ENCODE assay signal across 28 mouse cellular contexts in genomic region chr3:123784127-123784526, GRCm38 (mm10).
"Had no signal": no experiment of that assay in that cellular context is flagged by ENCODE, and none has a peak within 500 bp of the region (broad histone marks: within the 10 kb centered on the region; RNA-seq: fewer than 3 reads in every experiment).

No protein-coding gene starts in this region.

- H3K4me2 ChIP-seq: heart, embryonic 12.5 days; hindbrain, embryonic 12.5 days; hindbrain, embryonic 14.5 days; intestine, embryonic 15.5 days; limb, embryonic 12.5 days; liver, embryonic 11.5 days; liver, embryonic 13.5 days; liver, embryonic 15.5 days had no signal

- H3K27me3 ChIP-seq: heart, embryonic 12.5 days; hindbrain, embryonic 12.5 days; intestine, embryonic 15.5 days; liver, embryonic 13.5 days; liver, embryonic 15.5 days had no signal

- ATAC-seq: hindbrain, embryonic 16.5 days; inflammation-experienced regulatory T-cells, adult 6 months; intestine, embryonic 15.5 days; intestine, postnatal 0 days had no signal

- H3K9ac ChIP-seq: heart, embryonic 12.5 days; hindbrain, embryonic 12.5 days; hindbrain, embryonic 14.5 days; intestine, embryonic 15.5 days; limb, embryonic 12.5 days; liver, embryonic 13.5 days; liver, embryonic 15.5 days had no signal

- H3K27ac ChIP-seq: gastrocnemius, adult 2 months; heart, embryonic 10.5 days; hindbrain, embryonic 10.5 days; hindbrain, embryonic 12.5 days; hindbrain, embryonic 14.5 days; intestine, embryonic 15.5 days; layer of hippocampus, adult 2 months; left cerebral cortex, adult 2 months; limb, embryonic 10.5 days; limb, embryonic 12.5 days; liver, embryonic 13.5 days; liver, embryonic 15.5 days had no signal

- DNase-seq: gastrocnemius, adult 2 months; gastrocnemius, postnatal 10 days; gastrocnemius, postnatal 25 days; heart, adult 18-20 months; heart, postnatal 10 days; heart, postnatal 4 days; kidney, adult 18-20 months; kidney, adult 8-10 months; kidney, postnatal 10 days; kidney, postnatal 25 days; kidney, postnatal 4 days; liver; liver, embryonic 13.5 days had no signal

- H3K4me3 ChIP-seq: gastrocnemius, adult 2 months; heart, embryonic 10.5 days; heart, embryonic 12.5 days; hindbrain, embryonic 10.5 days; hindbrain, embryonic 12.5 days; intestine, embryonic 15.5 days; layer of hippocampus, adult 2 months; left cerebral cortex, adult 2 months; limb, embryonic 10.5 days; limb, embryonic 12.5 days; liver, embryonic 13.5 days; liver, embryonic 15.5 days had no signal

- H3K4me1 ChIP-seq: heart, embryonic 10.5 days; heart, embryonic 12.5 days; hindbrain, embryonic 10.5 days; hindbrain, embryonic 12.5 days; intestine, embryonic 15.5 days; limb, embryonic 10.5 days; limb, embryonic 12.5 days; liver, embryonic 13.5 days; liver, embryonic 15.5 days had no signal

- H3K9me3 ChIP-seq: heart, embryonic 10.5 days; heart, embryonic 12.5 days; hindbrain, embryonic 10.5 days; hindbrain, embryonic 12.5 days; intestine, embryonic 15.5 days; limb, embryonic 10.5 days; limb, embryonic 12.5 days; liver, embryonic 13.5 days; liver, embryonic 15.5 days had no signal

- H3K36me3 ChIP-seq: heart, embryonic 10.5 days; heart, embryonic 12.5 days; hindbrain, embryonic 10.5 days; hindbrain, embryonic 12.5 days; intestine, embryonic 15.5 days; limb, embryonic 10.5 days; limb, embryonic 12.5 days; liver, embryonic 13.5 days; liver, embryonic 15.5 days had no signal
